8 mouse cellular contexts compared by ENCODE assay signal in the genomic region with DNA sequence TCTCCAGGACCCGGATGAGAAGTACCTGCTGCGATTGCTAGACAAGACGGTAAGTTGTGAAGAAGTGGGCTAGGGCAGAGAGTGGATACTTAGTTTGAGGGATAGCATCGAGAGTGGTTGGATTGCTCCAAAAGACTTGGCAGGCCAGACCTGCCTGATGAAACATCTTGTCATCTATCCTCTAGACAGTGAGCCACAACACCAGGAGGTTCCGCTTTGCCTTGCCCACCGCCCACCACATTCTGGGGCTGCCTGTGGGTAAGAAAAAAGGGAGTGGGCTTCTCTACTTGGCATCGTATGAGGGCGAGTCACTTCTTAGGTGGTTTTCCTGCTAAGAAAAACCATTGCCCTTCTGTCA. TPM values are rescaled to one million over a fixed set of nuclear protein-coding genes. Genes with fewer than 3 reads are reported as not detected.
DNase-seq lines count a peak whose midpoint lies in the region; ATAC-seq and TF ChIP-seq lines count a peak whose summit lies in the region.

No protein-coding gene starts in this region.

- WGBS in kidney, embryonic 15.5 days, result 25% methylated on average over 8 of the region's 8 CpGs
- 37% methylated on average over 8 of the region's 8 CpGs for WGBS in hindbrain, embryonic 14.5 days
- WGBS in midbrain, embryonic 15.5 days, result 31% methylated on average over 8 of the region's 8 CpGs

- POLR2A ChIA-PET in Patski (lab: Charles Lee), result interaction anchor here (1.1 to 1.2 kb wide), 2 partner anchors 37 to 45 kb away, joined by 4 read pairs; a partner anchor contains a TSS

- TF ChIP-seq CTCF in Patski (IDR thresholded peaks at IDR 0.05), result no peak

- in situ Hi-C loops in Patski (cut with MboI; ENCODE audit: low pct_unique_long_range_greater_than_20kb), result loop anchor here (5.0 kb wide), 1 partner anchor 44 kb away; a partner anchor contains a TSS

- DNase-seq in kidney, postnatal 14 days, result no peak
- DNase-seq in Patski (ENCODE audit: low read depth, low spot score), result no peak
- DNase-seq in hindbrain, embryonic 14.5 days (ENCODE audit: low spot score), result no peak
- DNase-seq in layer of hippocampus, postnatal 14 days (ENCODE audit: low spot score in 2 of 2), result no peak
- DNase-seq in adrenal gland, postnatal 10 days, result no peak
- DNase-seq in kidney, adult 8-10 months, result no peak

- peaks cover 30% of the 10 kb centered on the region for H3K4me1 ChIP-seq in kidney, embryonic 15.5 days
- 0 out of 2 replicates have a peak, but pooled peaks cover 4% of the 10 kb centered on the region for H3K4me1 ChIP-seq in hindbrain, embryonic 14.5 days (replicated peaks; ENCODE audit: control insufficient read depth, insufficient read depth, low read length)
- H3K4me1 ChIP-seq in midbrain, embryonic 15.5 days, result peaks cover 8% of the 10 kb centered on the region

- peak overlapping the region; percentile 80 for H3K4me2 ChIP-seq in kidney, embryonic 15.5 days
- peak overlapping the region; percentile 83 for H3K4me2 ChIP-seq in hindbrain, embryonic 14.5 days (replicated peaks)
- peak overlapping the region; percentile 95 for H3K4me2 ChIP-seq in midbrain, embryonic 15.5 days

- H3K27ac ChIP-seq in kidney, embryonic 15.5 days, result peak overlapping the region; percentile 88
- no peak overlapping the region for H3K27ac ChIP-seq in hindbrain, embryonic 14.5 days
- no peak overlapping the region for H3K27ac ChIP-seq in midbrain, embryonic 15.5 days

- CTCF ChIA-PET in Patski (lab: Charles Lee), result interaction anchor here (1.2 to 1.9 kb wide), 2 partner anchors 12 to 13 kb away, joined by 6 to 7 read pairs; no protein-coding TSS in a partner anchor

- no peak for ATAC-seq in kidney, embryonic 15.5 days (replicated peaks; ENCODE audit: low FRiP score)
- peak; percentile 9 for ATAC-seq in Patski
- ATAC-seq in hindbrain, embryonic 14.5 days (ENCODE audit: low FRiP score), result no peak
- ATAC-seq in midbrain, embryonic 15.5 days (replicated peaks), result peak; percentile 52

- peak overlapping the region; percentile 65 for H3K9ac ChIP-seq in kidney, embryonic 15.5 days
- peak overlapping the region; percentile 69 for H3K9ac ChIP-seq in hindbrain, embryonic 14.5 days
- H3K9ac ChIP-seq in midbrain, embryonic 15.5 days, result peak overlapping the region; percentile 57

- peaks cover 31% of the 10 kb centered on the region for H3K36me3 ChIP-seq in kidney, embryonic 15.5 days
- peaks cover 6% of the 10 kb centered on the region; the same call in 1 of the 2 replicates for H3K36me3 ChIP-seq in hindbrain, embryonic 14.5 days (replicated peaks; ENCODE audit: control insufficient read depth, insufficient read depth)
- H3K36me3 ChIP-seq in midbrain, embryonic 15.5 days (replicated peaks), result no peaks in the 10 kb centered on the region

- H3K4me3 ChIP-seq in kidney, embryonic 15.5 days (replicated peaks), result peak overlapping the region; percentile 77
- peak overlapping the region; percentile 58 for H3K4me3 ChIP-seq in hindbrain, embryonic 14.5 days (replicated peaks; ENCODE audit: low read length)
- peak overlapping the region; percentile 65 for H3K4me3 ChIP-seq in midbrain, embryonic 15.5 days

- H3K9me3 ChIP-seq in kidney, embryonic 15.5 days (replicated peaks), result no peaks in the 10 kb centered on the region
- no peaks in the 10 kb centered on the region for H3K9me3 ChIP-seq in hindbrain, embryonic 14.5 days (ENCODE audit: control insufficient read depth, low read length)
- no peaks in the 10 kb centered on the region for H3K9me3 ChIP-seq in midbrain, embryonic 15.5 days

- H3K27me3 ChIP-seq in kidney, embryonic 15.5 days, result no peaks in the 10 kb centered on the region
- H3K27me3 ChIP-seq in Patski, result no peaks in the 10 kb centered on the region
- H3K27me3 ChIP-seq in hindbrain, embryonic 14.5 days (ENCODE audit: control insufficient read depth, insufficient read depth, low read length), result no peaks in the 10 kb centered on the region
- no peaks in the 10 kb centered on the region for H3K27me3 ChIP-seq in midbrain, embryonic 15.5 days (replicated peaks)

RNA-seq across cellular contexts. Expression of a gene that starts 1.0 kb away (rescaled TPM):
- polyA plus RNA-seq in kidney, embryonic 15.5 days (2015; fragmentation: Nextera tagmentation; extraction: Ambion mirVana), result 35.6 and 38.1 TPM in 2 replicates
- polyA plus RNA-seq in Patski (2021), result 104 TPM
- 11.1 and 13.3 TPM in 2 replicates for polyA plus RNA-seq in hindbrain, embryonic 14.5 days (2014; fragmentation: Nextera tagmentation; extraction: Ambion mirVana)
- polyA plus RNA-seq in midbrain, embryonic 15.5 days (2015; fragmentation: Nextera tagmentation; extraction: Ambion mirVana), result 12.6 and 13.3 TPM in 2 replicates
- 10 to 100 TPM; 24.0 to 31.4 TPM for total RNA-seq in layer of hippocampus, postnatal 14 days (2021)
- 10 to 100 TPM; 21.0 to 33.0 TPM for total RNA-seq in adrenal gland, postnatal 10 days (2021)

RNA-seq across cellular contexts. Expression of a gene that starts 8.8 kb away (rescaled TPM):
- 88.0 and 91.1 TPM in 2 replicates for polyA plus RNA-seq in kidney, embryonic 15.5 days (2015; fragmentation: Nextera tagmentation; extraction: Ambion mirVana)
- 144 TPM for polyA plus RNA-seq in Patski (2021)
- 80.3 and 87.5 TPM in 2 replicates for polyA plus RNA-seq in hindbrain, embryonic 14.5 days (2014; fragmentation: Nextera tagmentation; extraction: Ambion mirVana)
- polyA plus RNA-seq in midbrain, embryonic 15.5 days (2015; fragmentation: Nextera tagmentation; extraction: Ambion mirVana), result 76.0 and 82.4 TPM in 2 replicates
- 10 to 100 TPM; 62.2 to 64.1 TPM for total RNA-seq in layer of hippocampus, postnatal 14 days (2021)
- 100 to 1,000 TPM; 114 to 116 TPM for total RNA-seq in adrenal gland, postnatal 10 days (2021)

RNA-seq across cellular contexts. Expression of a gene that starts 20.7 kb away (rescaled TPM):
- polyA plus RNA-seq in kidney, embryonic 15.5 days (2015; fragmentation: Nextera tagmentation; extraction: Ambion mirVana), result 0.09 TPM in 1 of 2 replicates, not detected in the other
- polyA plus RNA-seq in Patski (2021), result not detected
- polyA plus RNA-seq in hindbrain, embryonic 14.5 days (2014; fragmentation: Nextera tagmentation; extraction: Ambion mirVana), result not detected in 2 replicates
- not detected in 2 replicates for polyA plus RNA-seq in midbrain, embryonic 15.5 days (2015; fragmentation: Nextera tagmentation; extraction: Ambion mirVana)
- total RNA-seq in layer of hippocampus, postnatal 14 days (2021), result not detected
- total RNA-seq in adrenal gland, postnatal 10 days (2021), result not detected

RNA-seq across cellular contexts. Expression of a gene that starts 44.6 kb away (rescaled TPM):
- polyA plus RNA-seq in kidney, embryonic 15.5 days (2015; fragmentation: Nextera tagmentation; extraction: Ambion mirVana), result 79.0 and 80.9 TPM in 2 replicates
- 67.9 TPM for polyA plus RNA-seq in Patski (2021)
- 134 and 140 TPM in 2 replicates for polyA plus RNA-seq in hindbrain, embryonic 14.5 days (2014; fragmentation: Nextera tagmentation; extraction: Ambion mirVana)
- 144 and 147 TPM in 2 replicates for polyA plus RNA-seq in midbrain, embryonic 15.5 days (2015; fragmentation: Nextera tagmentation; extraction: Ambion mirVana)
- total RNA-seq in layer of hippocampus, postnatal 14 days (2021), result 10 to 100 TPM; 80.0 to 84.3 TPM
- 10 to 100 TPM; 39.9 to 48.3 TPM for total RNA-seq in adrenal gland, postnatal 10 days (2021)

RNA-seq across cellular contexts. Expression of a gene that starts 48.9 kb away (rescaled TPM):
- polyA plus RNA-seq in kidney, embryonic 15.5 days (2015; fragmentation: Nextera tagmentation; extraction: Ambion mirVana), result 31.3 and 32.6 TPM in 2 replicates
- polyA plus RNA-seq in Patski (2021), result 18.6 TPM
- 31.8 and 37.3 TPM in 2 replicates for polyA plus RNA-seq in hindbrain, embryonic 14.5 days (2014; fragmentation: Nextera tagmentation; extraction: Ambion mirVana)
- polyA plus RNA-seq in midbrain, embryonic 15.5 days (2015; fragmentation: Nextera tagmentation; extraction: Ambion mirVana), result 37.0 and 37.7 TPM in 2 replicates
- total RNA-seq in layer of hippocampus, postnatal 14 days (2021), result 10 to 100 TPM; 37.2 to 41.5 TPM
- 10 to 100 TPM; 16.4 to 22.3 TPM for total RNA-seq in adrenal gland, postnatal 10 days (2021)

Comparison
In these comparisons a context has a peak if more than half of its experiments do, and no peak if none do; other contexts are left out.
1. ATAC-seq: peak in Patski (single experiment) and midbrain, embryonic 15.5 days (single experiment); none in kidney, embryonic 15.5 days (single experiment) and hindbrain, embryonic 14.5 days (single experiment).
2. Peak in every context shown above with its lines, with median percentiles within 50 percentile points of each other: H3K4me2 ChIP-seq, H3K4me3 ChIP-seq and H3K9ac ChIP-seq.